Mouse (Mus musculus) lung, embryonic 14.5 days (tissue): ENCODE data around the gene Rps6kl1. TPM values are rescaled to one million over a fixed set of nuclear protein-coding genes. Genes with fewer than 3 reads are reported as not detected.

Experiments used
- ATAC-seq: fragments of 200-750 bp; cut with Nextera tagmentation; 2 replicates; pipeline ENCODE4 v1.8.0; 2017; ENCODE audit warnings: mild to moderate bottlenecking, moderate TSS enrichment, moderate library complexity; ENCODE audit not compliant: insufficient read depth
- DNase-seq: peaks from one replicate; pipeline ENCODE4 v3.0.0-alpha.2; 2015
- H3K27ac ChIP-seq: fragments of 300-500 bp; sonication (generic); 2 replicates; pipeline ENCODE4 v1.5.1; 2014; ENCODE audit warnings: low read depth, mild to moderate bottlenecking, moderate library complexity
- H3K27me3 ChIP-seq: fragments of 300-500 bp; sonication (generic); 2 replicates; pipeline ENCODE4 v1.6.1; 2014; ENCODE audit warnings: low read length, control low read depth; ENCODE audit not compliant: insufficient read depth
- H3K36me3 ChIP-seq: fragments of 300-500 bp; sonication (generic); 2 replicates; pipeline ENCODE4 v1.6.1; 2014; ENCODE audit warnings: control low read depth; ENCODE audit not compliant: insufficient read depth
- H3K4me1 ChIP-seq: fragments of 300-500 bp; sonication (generic); 2 replicates; pipeline ENCODE4 v1.6.1; 2014; ENCODE audit warnings: antibody characterized with exemption, control low read depth; ENCODE audit not compliant: insufficient read depth
- H3K4me2 ChIP-seq: fragments of 300-500 bp; sonication (generic); 2 replicates; pipeline ENCODE4 v1.6.1; 2014; ENCODE audit warnings: mild to moderate bottlenecking
- H3K4me3 ChIP-seq: fragments of 300-500 bp; sonication (generic); 2 replicates; pipeline ENCODE4 v1.5.1; 2014; ENCODE audit warnings: low read depth, low read length
- H3K9ac ChIP-seq: fragments of 300-500 bp; sonication (generic); 2 replicates; pipeline ENCODE4 v1.6.1; 2014
- H3K9me3 ChIP-seq: fragments of 300-500 bp; sonication (generic); 2 replicates; pipeline ENCODE4 v1.6.1; 2016; ENCODE audit warnings: low read depth, low read length, control low read depth
- CTCF ChIP-seq: IDR thresholded peaks from 2 replicates; pipeline ENCODE4 v1.5.1; 2016; ENCODE audit warnings: antibody characterized with exemption, low read depth
- WGBS: fragments of 180-500 bp; shearing (Covaris S2); extraction: QIAGEN DNeasy Blood & Tissue Kit; methylation state at CpG from one replicate; pipeline ENCODE4 v1.1.7; 2014; 5-methylcytosine and 5-hydroxymethylcytosine counted together
- polyA plus RNA-seq: library from polyadenylated mRNA; unstranded; fragments of >200 nt; fragmentation: Nextera tagmentation; extraction: Ambion mirVana; gene quantifications from 2 replicates; pipeline ENCODE4 v1.2.1, GENCODE M21; 2014

Rps6kl1 gene
- polyA plus RNA-seq, 1 experiment from 2014 or later, result 1.0 TPM

- DNase-seq, result peak; percentile 95
- no peak overlapping the region for H3K27ac ChIP-seq
- peak; percentile 97 for TF ChIP-seq CTCF
- no peaks in the 10 kb centered on the region for H3K9me3 ChIP-seq
- WGBS, result 18% methylated on average over 4 of the region's 4 CpGs
- no peaks in the 10 kb centered on the region for H3K36me3 ChIP-seq
- H3K27me3 ChIP-seq, result 0 out of 2 replicates have a peak, but pooled peaks cover 4% of the 10 kb centered on the region
- no peak overlapping the region for H3K4me2 ChIP-seq
- no peak for ATAC-seq
- H3K4me1 ChIP-seq, result peaks cover 2% of the 10 kb centered on the region; the same call in 1 of the 2 replicates
- H3K4me3 ChIP-seq, result no peak overlapping the region
- no peak overlapping the region for H3K9ac ChIP-seq
These were observed 8.3 kb downstream of the Rps6kl1 start for GRCm38 (mm10) chr12:85142803-85143202.

GRCm38 (mm10) chr12:85141096-85141495 is 10.0 kb downstream of the Rps6kl1 start:
- Histone ChIP-seq H3K9ac (no peak overlapping the region), H3K9me3 (no peaks in the 10 kb centered on the region), H3K27me3 (0 out of 2 replicates have a peak, but pooled peaks cover 4% of the 10 kb centered on the region), H3K4me2 (no peak overlapping the region), H3K4me1 (peaks cover 2% of the 10 kb centered on the region; the same call in 1 of the 2 replicates), H3K36me3 (no peaks in the 10 kb centered on the region), H3K4me3 (no peak overlapping the region), H3K27ac (no peak overlapping the region)
- no peak for TF ChIP-seq CTCF
- 70% methylated on average over 6 of the region's 6 CpGs for WGBS
- no peak for DNase-seq
- ATAC-seq, result no peak

DNA sequence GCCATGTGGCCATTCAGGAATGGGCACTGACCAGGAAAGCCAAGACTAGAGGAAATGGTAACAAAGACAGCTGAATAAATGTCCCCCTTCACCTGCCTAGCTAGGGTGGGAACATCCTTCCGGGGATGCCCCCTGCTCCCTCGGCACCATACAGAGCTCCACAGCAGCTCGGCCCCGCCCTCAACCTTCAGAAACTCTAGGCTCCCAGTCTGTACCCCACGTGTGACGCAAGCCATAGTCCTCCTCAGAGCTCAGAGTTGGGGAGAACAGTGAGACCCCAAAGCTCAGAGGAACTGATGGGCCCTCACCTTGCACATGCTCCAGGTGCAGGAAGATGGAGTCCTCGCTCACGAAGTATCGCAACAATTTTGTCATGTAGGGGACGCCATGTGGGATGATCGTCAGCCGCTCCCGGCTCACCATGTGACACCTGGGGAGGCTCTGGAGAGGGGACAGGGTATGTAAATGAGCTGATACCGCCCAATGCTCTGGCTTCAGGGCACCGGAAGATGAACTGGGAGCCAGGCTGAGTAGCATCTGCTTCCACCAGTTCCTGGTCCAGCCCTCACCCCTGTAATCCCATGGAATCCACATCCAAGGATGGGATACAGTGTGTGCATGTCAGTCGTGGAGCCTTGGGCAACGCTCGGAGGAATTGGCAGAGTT is 10.9 kb downstream of the Rps6kl1 start:
- no peak overlapping the region for H3K4me3 ChIP-seq
- DNase-seq (no peak), ATAC-seq (no peak)
- no peak for TF ChIP-seq CTCF
- 0 out of 2 replicates have a peak, but pooled peaks cover 2% of the 10 kb centered on the region for H3K36me3 ChIP-seq
- H3K27me3 ChIP-seq, result 0 out of 2 replicates have a peak, but pooled peaks cover 4% of the 10 kb centered on the region
- H3K9ac ChIP-seq, result no peak overlapping the region
- H3K4me1 ChIP-seq, result peaks cover 2% of the 10 kb centered on the region; the same call in 1 of the 2 replicates
- H3K9me3 ChIP-seq, result no peaks in the 10 kb centered on the region
- H3K27ac ChIP-seq, result no peak overlapping the region
- 35% methylated on average over 18 of the region's 18 CpGs for WGBS
- H3K4me2 ChIP-seq, result 0 out of 2 replicates have a peak overlapping the region, but pooled peaks have one; percentile 23

GRCm38 (mm10) chr12:85136627-85137026 is 14.4 kb downstream of the Rps6kl1 start:
- no peaks in the 10 kb centered on the region for H3K9me3 ChIP-seq
- TF ChIP-seq CTCF, result peak; percentile 44; the same call in 1 of the 2 replicates
- WGBS, result 63% methylated on average over 4 of the region's 4 CpGs
- peaks cover 34% of the 10 kb centered on the region for H3K36me3 ChIP-seq
- DNase-seq (no peak), ATAC-seq (no peak)
- peak overlapping the region; percentile 52; the same call in 1 of the 2 replicates for H3K27ac ChIP-seq
- H3K4me1 ChIP-seq, result peaks cover 2% of the 10 kb centered on the region; the same call in 1 of the 2 replicates
- H3K9ac ChIP-seq, result no peak overlapping the region
- 0 out of 2 replicates have a peak, but pooled peaks cover 4% of the 10 kb centered on the region for H3K27me3 ChIP-seq
- no peak overlapping the region for H3K4me3 ChIP-seq
- H3K4me2 ChIP-seq, result no peak overlapping the region

GRCm38 (mm10) chr12:85135513-85136470 is 15.3 kb downstream of the Rps6kl1 start:
- TF ChIP-seq CTCF, result no peak
- Histone ChIP-seq H3K27me3 (0 out of 2 replicates have a peak, but pooled peaks cover 4% of the 10 kb centered on the region), H3K4me1 (peaks cover 2% of the 10 kb centered on the region; the same call in 1 of the 2 replicates), H3K9me3 (no peaks in the 10 kb centered on the region), H3K9ac (no peak overlapping the region), H3K36me3 (peaks cover 43% of the 10 kb centered on the region), H3K4me2 (no peak overlapping the region; the same call in 1 of the 2 replicates), H3K27ac (peak overlapping the region; percentile 52), H3K4me3 (no peak overlapping the region)
- WGBS, result 56% methylated on average over 19 of the region's 19 CpGs
- DNase-seq (peak; percentile 63), ATAC-seq (peak; percentile 64)

DNA sequence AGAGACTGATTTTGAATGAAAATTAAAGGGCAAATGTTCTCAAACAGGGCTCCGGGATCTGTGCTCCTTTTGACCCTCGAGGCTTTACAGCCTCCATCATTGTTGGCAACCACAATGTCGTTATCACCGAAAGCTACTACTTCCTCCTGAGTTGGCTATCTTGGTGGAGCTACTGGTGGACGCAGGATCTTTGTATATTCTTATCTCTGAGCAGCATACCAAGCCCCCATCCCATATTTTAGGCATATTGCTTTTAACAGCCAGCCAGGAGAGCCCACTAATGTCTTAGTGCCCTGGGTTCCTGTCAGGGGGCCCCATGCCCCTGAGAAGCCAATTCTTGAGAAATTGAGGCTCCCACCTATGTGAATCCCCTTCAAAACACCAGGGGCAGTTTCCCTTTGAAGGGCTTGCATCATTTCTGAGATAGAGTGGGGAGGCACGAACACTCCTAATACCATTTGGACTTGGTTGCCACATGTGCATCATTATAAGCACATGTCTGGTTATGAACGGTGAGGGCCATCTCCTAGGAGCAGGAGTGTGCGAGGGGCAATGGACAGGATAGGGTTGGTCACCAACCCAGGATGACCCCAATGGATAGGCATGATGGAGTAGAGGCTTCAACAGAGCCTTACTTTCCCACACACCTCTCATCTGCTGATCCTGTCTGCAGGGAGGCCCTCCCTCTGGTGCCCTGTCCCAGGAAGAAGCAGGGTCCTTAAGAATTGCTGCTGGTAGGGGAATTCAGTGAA is 16.8 kb downstream of the Rps6kl1 start:
- Histone ChIP-seq H3K27me3 (no peaks in the 10 kb centered on the region), H3K4me1 (no peaks in the 10 kb centered on the region), H3K4me2 (no peak overlapping the region), H3K4me3 (no peak overlapping the region), H3K27ac (no peak overlapping the region), H3K9ac (no peak overlapping the region), H3K36me3 (peaks cover 58% of the 10 kb centered on the region), H3K9me3 (no peaks in the 10 kb centered on the region)
- TF ChIP-seq CTCF, result no peak
- no peak for DNase-seq
- no peak for ATAC-seq
- WGBS, result 83% methylated on average over 8 of the region's 8 CpGs
